Mouse (Mus musculus) limb, embryonic 14.5 days (tissue): ENCODE measurements around the gene Sox3. TPM values are rescaled to one million over a fixed set of nuclear protein-coding genes. Genes with fewer than 3 reads are reported as not detected.
A peak's percentile ranks its signal among the peaks of the same experiment; 100 is the strongest.

Source experiments
- ATAC-seq: fragments of 200-750 bp; cut with Nextera tagmentation; 2 replicates; pipeline ENCODE4 v1.8.0; 2017; ENCODE audit warnings: low read depth, moderate number of reproducible peaks, moderate TSS enrichment; ENCODE audit not compliant: low FRiP score
- DNase-seq: peaks from one replicate; pipeline ENCODE4 v3.0.0-alpha.2; 2015; ENCODE audit warnings: low spot score
- H3K27ac ChIP-seq: fragments of 300-500 bp; sonication (generic); replicated peaks from 2 replicates; pipeline ENCODE4 v1.5.1; 2014; ENCODE audit warnings: low read depth, mild to moderate bottlenecking, low read length, moderate library complexity, mixed read lengths
- H3K27me3 ChIP-seq: fragments of 300-500 bp; sonication (generic); 2 replicates; pipeline ENCODE4 v1.6.1; 2014; ENCODE audit warnings: low read length, mixed read lengths; ENCODE audit not compliant: control insufficient read depth, insufficient read depth
- H3K36me3 ChIP-seq: fragments of 300-500 bp; sonication (generic); 2 replicates; pipeline ENCODE4 v1.6.1; 2014; ENCODE audit warnings: mild to moderate bottlenecking, low read length, moderate library complexity, mixed read lengths; ENCODE audit not compliant: control insufficient read depth, insufficient read depth
- H3K4me1 ChIP-seq: fragments of 300-500 bp; sonication (generic); 2 replicates; pipeline ENCODE4 v1.6.1; 2014; ENCODE audit warnings: antibody characterized with exemption, low read length, mixed read lengths; ENCODE audit not compliant: control insufficient read depth, insufficient read depth
- H3K4me2 ChIP-seq: fragments of 300-500 bp; sonication (generic); replicated peaks from 2 replicates; pipeline ENCODE4 v1.6.1; 2014; ENCODE audit warnings: low read depth, mild to moderate bottlenecking, low read length, moderate library complexity; ENCODE audit not compliant: severe bottlenecking
- H3K4me3 ChIP-seq: fragments of 300-500 bp; sonication (generic); replicated peaks from 2 replicates; pipeline ENCODE4 v1.5.1; 2014; ENCODE audit warnings: low read length
- H3K9ac ChIP-seq: fragments of 300-500 bp; sonication (generic); 2 replicates; pipeline ENCODE4 v1.6.1; 2014; ENCODE audit warnings: mild to moderate bottlenecking, low read depth, low read length, moderate library complexity; ENCODE audit not compliant: severe bottlenecking
- H3K9me3 ChIP-seq: fragments of 300-500 bp; sonication (generic); 2 replicates; pipeline ENCODE4 v1.6.1; 2016; ENCODE audit warnings: low read length; ENCODE audit not compliant: control insufficient read depth
- POLR2A ChIP-seq: fragments of 200-500 bp; IDR thresholded peaks from 2 replicates; pipeline ENCODE4 v1.8.0; 2012; ENCODE audit warnings: inconsistent platforms, mild to moderate bottlenecking, moderate library complexity, borderline replicate concordance; ENCODE audit not compliant: insufficient read depth, insufficient read length; ENCODE audit errors: extremely low read depth
- WGBS: fragments of 180-500 bp; shearing (Covaris S2); extraction: QIAGEN DNeasy Blood & Tissue Kit; methylation state at CpG from one replicate; pipeline ENCODE4 v1.1.7; 2014; 5-methylcytosine and 5-hydroxymethylcytosine counted together
- polyA plus RNA-seq, 2 experiments: library from polyadenylated mRNA; depleted of rRNA in 1 of 2; stranded (reverse) in 1 of 2; unstranded in 1 of 2; fragments of >200 nt; fragmentation: Nextera tagmentation in 1 of 2; extraction: Ambion mirVana in 1 of 2; gene quantifications; 2 replicates each; pipeline versions ENCODE4 v1.2.1 to v1.2.3; 2012 to 2014

The Sox3 gene
- polyA plus RNA-seq, 2 experiments = 0.38 TPM; not detected in 1

DNA sequence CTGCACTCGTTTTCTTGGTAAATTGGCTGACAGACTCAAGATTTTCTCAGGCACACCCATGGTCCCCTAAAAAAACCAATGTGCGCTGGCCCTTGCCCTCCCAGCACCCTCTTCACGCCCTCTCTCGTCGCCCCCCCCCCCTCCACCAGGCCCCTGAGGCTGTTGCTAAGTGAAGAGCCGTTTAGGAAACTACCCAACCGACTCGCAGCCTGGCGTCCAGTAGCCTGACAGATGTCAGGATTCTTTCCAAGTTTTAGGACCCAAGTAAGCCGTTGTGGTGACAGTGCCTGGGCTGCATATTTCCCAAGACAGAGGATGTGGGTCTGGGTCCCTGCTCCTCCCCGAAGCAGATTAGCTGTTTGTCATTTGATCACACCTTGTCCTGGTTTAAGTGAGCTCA is 2.2 kb upstream of the Sox3 start:
- H3K9me3 ChIP-seq = no peaks in the 10 kb centered on the region
- DNase-seq = no peak
- H3K4me2 ChIP-seq = no peak overlapping the region
- ATAC-seq = no peak
- whole genome bisulfite sequencing = 27% methylated on average over 9 of the region's 11 CpGs
- no peak overlapping the region for H3K27ac ChIP-seq
- TF ChIP-seq POLR2A = no peak
- no peak overlapping the region for H3K9ac ChIP-seq
- H3K36me3 ChIP-seq = no peaks in the 10 kb centered on the region
- no peaks in the 10 kb centered on the region for H3K4me1 ChIP-seq
- no peak overlapping the region for H3K4me3 ChIP-seq
- peaks cover 54% of the 10 kb centered on the region for H3K27me3 ChIP-seq

DNA sequence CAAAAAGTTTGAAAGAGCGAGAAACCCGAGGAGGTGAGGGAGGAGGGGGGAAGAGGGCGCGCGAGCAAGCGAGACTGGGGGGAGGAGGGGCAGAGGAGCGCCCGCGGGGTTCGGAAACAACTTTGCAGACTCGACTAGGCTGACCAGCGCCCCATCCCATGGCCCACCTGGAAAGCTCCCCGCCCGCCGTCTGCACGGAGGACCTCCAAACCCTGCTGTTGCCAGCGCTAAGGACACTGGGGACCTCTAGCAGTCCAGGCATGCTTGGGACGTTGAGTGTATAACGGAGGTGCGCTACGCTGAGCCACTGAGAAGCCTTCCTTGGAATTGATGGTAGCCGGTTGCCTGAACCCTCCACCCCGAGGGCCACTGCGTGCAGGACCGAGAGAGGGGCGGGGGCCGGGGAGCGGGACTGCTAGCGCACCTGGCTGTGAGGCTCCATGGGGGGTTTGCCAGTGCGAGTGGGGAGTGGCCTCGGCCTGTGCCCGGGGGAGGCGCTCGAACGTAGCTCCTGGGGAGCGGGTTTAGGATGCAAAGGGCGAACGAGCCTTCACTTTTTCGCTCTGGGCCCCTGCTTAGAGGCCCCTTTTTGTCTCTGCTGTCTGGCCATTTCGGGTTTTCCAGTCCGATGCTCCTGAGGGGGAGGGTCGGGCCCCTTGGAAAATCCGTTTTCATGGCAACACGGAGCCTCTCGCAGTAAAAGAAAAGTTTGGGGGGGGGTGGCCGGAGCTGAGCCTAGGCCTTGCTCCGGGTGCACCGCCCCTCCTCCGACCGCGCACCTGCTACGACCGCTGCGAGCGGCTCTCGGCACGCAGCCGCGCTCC is 702 bp upstream of the Sox3 start:
- H3K9ac ChIP-seq = no peak overlapping the region
- H3K27ac ChIP-seq = no peak overlapping the region
- TF ChIP-seq POLR2A = no peak
- 27% methylated on average over 36 of the region's 59 CpGs for WGBS
- peaks cover 54% of the 10 kb centered on the region for H3K27me3 ChIP-seq
- ATAC-seq (no peak), DNase-seq (no peak)
- H3K36me3 ChIP-seq = no peaks in the 10 kb centered on the region
- peak overlapping the region; percentile 40 for H3K4me3 ChIP-seq
- H3K4me2 ChIP-seq = peak overlapping the region; percentile 57
- no peaks in the 10 kb centered on the region for H3K4me1 ChIP-seq
- H3K9me3 ChIP-seq = no peaks in the 10 kb centered on the region

DNA sequence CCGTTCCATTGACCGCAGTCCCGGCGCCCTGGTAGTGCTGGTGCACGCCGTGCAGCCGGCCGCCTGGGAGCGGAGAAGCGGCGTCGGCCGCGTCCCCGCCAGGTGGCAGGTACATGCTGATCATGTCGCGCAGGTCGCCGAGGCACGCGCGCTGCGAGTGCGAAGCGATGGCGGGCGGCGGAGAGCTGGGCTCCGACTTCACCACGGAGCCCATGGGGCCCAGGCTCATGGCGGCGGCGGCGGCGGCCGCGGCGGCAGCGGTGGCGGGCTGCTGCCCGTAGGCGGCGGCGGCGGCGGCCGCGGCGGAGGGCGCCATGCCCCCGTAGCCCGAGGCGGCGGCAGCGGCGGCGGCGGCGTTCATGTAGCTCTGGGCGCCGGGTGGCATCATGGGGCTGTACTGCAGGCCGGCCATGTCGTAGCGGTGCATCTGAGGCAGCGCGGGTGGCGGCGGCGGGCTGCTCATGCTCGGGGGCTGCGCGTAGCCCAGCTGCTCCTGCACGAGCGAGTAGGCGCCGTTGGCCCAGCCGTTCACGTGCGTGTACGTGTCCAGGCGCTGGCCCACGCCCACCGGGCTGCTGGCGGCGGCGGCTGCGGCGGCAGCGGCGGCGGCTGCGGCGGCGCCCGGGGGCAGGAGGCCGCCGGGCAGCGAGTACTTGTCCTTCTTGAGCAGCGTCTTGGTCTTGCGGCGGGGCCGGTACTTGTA is 981 bp downstream of the Sox3 start:
- ATAC-seq (peak; percentile 55), DNase-seq (no peak)
- Histone ChIP-seq H3K27me3 (peaks cover 45% of the 10 kb centered on the region), H3K9me3 (no peaks in the 10 kb centered on the region), H3K9ac (peak overlapping the region; percentile 38), H3K4me3 (peak overlapping the region; percentile 40), H3K27ac (no peak overlapping the region), H3K4me2 (peak overlapping the region; percentile 57), H3K36me3 (no peaks in the 10 kb centered on the region), H3K4me1 (no peaks in the 10 kb centered on the region)
- TF ChIP-seq POLR2A = no peak
- 33% methylated on average over 20 of the region's 102 CpGs for WGBS

DNA sequence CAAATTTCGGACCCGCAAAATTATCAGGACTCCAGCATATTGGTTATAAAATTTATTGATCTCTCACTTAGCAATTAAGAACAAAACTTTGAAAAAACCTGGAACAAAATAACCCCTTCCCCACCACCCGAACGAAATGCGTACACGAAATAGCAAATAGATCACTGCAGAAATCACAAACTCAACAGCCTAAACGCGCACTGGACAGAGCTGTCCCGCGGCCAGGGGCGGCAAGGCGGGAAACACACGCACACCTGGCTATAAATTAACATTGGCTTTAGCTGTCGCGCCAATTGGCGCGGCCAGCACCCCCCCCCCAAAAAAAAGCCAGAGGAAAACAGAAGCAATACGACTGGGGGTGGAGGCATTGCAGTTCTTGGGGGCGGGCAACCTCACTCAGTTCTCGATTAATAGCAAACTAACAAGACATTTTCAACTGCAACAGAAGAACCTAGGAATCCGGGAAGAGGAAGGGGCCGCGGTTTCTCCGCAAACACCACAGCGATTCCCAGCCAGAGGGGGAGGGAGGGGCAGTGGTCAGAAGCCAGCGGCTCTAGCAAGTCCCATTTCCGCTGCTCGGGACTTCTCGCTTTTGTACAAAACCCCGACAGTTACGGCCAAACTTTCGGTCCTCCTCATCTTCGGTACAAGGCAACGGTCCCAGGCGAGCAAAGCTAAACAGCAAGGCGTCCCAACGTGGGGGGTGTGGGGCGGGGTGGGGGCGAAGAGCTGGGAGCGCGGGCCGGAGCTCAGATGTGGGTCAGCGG is 1.7 kb downstream of the Sox3 start:
- H3K4me2 ChIP-seq = peak overlapping the region; percentile 57
- H3K9me3 ChIP-seq = no peaks in the 10 kb centered on the region
- H3K9ac ChIP-seq = no peak overlapping the region
- H3K36me3 ChIP-seq = no peaks in the 10 kb centered on the region
- peak overlapping the region; percentile 40 for H3K4me3 ChIP-seq
- DNase-seq = no peak
- H3K27me3 ChIP-seq = peaks cover 40% of the 10 kb centered on the region
- TF ChIP-seq POLR2A = no peak
- no peak overlapping the region for H3K27ac ChIP-seq
- no peak for ATAC-seq
- WGBS = 21% methylated on average over 43 of the region's 43 CpGs
- H3K4me1 ChIP-seq = no peaks in the 10 kb centered on the region

DNA sequence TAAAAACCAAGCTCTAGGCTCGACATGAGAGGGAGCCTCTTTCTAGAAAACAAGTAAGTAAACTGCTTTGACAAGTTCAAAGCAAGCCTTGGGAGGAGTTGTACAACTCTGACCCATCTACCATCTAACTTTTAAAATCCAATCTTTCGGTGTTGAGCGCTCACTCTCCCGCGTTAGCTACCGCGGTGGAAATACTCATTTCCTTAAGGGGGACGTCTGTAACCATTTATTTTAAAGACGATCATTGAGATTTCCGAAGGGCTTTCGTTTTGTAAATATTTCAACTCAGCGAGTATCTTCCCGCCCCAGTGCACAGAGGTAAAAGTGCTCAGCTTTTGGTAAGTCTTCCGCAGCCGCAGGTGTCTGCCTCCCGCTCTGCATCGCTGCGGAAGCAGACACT is 2.6 kb downstream of the Sox3 start:
- TF ChIP-seq POLR2A = no peak
- DNase-seq = no peak
- H3K27me3 ChIP-seq = peaks cover 35% of the 10 kb centered on the region
- no peak overlapping the region for H3K4me3 ChIP-seq
- WGBS = 26% methylated on average over 18 of the region's 18 CpGs
- ATAC-seq = no peak
- H3K27ac ChIP-seq = no peak overlapping the region
- H3K9ac ChIP-seq = no peak overlapping the region
- H3K36me3 ChIP-seq = no peaks in the 10 kb centered on the region
- H3K9me3 ChIP-seq = no peaks in the 10 kb centered on the region
- no peaks in the 10 kb centered on the region for H3K4me1 ChIP-seq
- H3K4me2 ChIP-seq = no peak overlapping the region
